14 mouse cellular contexts compared by ENCODE assay signal in the genomic region with DNA sequence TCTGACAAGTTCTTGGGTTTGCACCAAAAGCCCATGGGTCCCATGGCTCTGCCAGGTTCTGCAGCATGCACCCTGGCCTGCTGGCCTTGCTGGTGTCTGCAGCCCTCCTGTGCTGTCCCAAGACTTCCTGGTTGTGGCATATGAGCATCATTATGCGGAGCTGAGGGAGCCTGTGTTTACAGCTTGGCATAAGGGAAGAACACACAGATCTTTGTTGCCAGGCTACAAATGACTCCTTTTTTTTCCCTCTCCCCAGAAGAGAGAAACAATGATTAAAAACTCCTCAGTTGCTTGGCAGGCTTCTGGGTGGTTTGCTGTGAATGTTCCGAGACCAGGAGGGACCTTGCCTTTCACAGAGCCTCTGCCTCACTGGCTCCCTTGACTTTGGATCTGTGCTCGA.
DNase-seq lines count a peak whose midpoint lies in the region; ATAC-seq and TF ChIP-seq lines count a peak whose summit lies in the region.
"Had no signal": no experiment of that assay in that cellular context is flagged by ENCODE, and none has a peak within 500 bp of the region (broad histone marks: within the 10 kb centered on the region; RNA-seq: fewer than 3 reads in every experiment).

No protein-coding gene starts in this region.

- H3K9me3 ChIP-seq in midbrain, embryonic 16.5 days (replicated peaks; ENCODE audit: control insufficient read depth, low read length, poor library complexity, severe bottlenecking), result no peaks in the 10 kb centered on the region
- H3K9me3 ChIP-seq in midbrain, embryonic 11.5 days (ENCODE audit: control insufficient read depth, low read length), result no peaks in the 10 kb centered on the region
- no peaks in the 10 kb centered on the region for H3K9me3 ChIP-seq in embryonic facial prominence, embryonic 15.5 days (replicated peaks)
- H3K9me3 ChIP-seq in stomach, embryonic 16.5 days (replicated peaks; ENCODE audit: control insufficient read depth, low read length), result 0 out of 2 replicates have a peak, but pooled peaks cover 3% of the 10 kb centered on the region
- H3K9me3 ChIP-seq: intestine, embryonic 15.5 days had no signal

- TF ChIP-seq CTCF in gastrocnemius, adult 2 months (IDR thresholded peaks at IDR 0.05), result no peak

- H3K4me2 ChIP-seq in midbrain, embryonic 16.5 days (ENCODE audit: low read length), result no peak overlapping the region
- no peak overlapping the region for H3K4me2 ChIP-seq in midbrain, embryonic 11.5 days
- no peak overlapping the region for H3K4me2 ChIP-seq in embryonic facial prominence, embryonic 15.5 days (replicated peaks)
- H3K4me2 ChIP-seq in stomach, embryonic 16.5 days (ENCODE audit: low read depth, low read length), result no peak overlapping the region
- H3K4me2 ChIP-seq: intestine, embryonic 15.5 days; liver, embryonic 11.5 days had no signal

- H3K4me3 ChIP-seq in midbrain, embryonic 16.5 days (ENCODE audit: low read depth, low read length), result no peak overlapping the region
- no peak overlapping the region for H3K4me3 ChIP-seq in midbrain, embryonic 11.5 days (ENCODE audit: low read depth, low read length)
- H3K4me3 ChIP-seq in embryonic facial prominence, embryonic 15.5 days (replicated peaks), result no peak overlapping the region
- H3K4me3 ChIP-seq in stomach, embryonic 16.5 days (replicated peaks; ENCODE audit: low read length), result no peak overlapping the region
- no peak overlapping the region for H3K4me3 ChIP-seq in gastrocnemius, adult 2 months
- H3K4me3 ChIP-seq: intestine, embryonic 15.5 days had no signal

- peak; percentile 10 to 57 for DNase-seq in layer of hippocampus, adult 18-20 months (ENCODE audit: low spot score in 2 of 2)
- no peak for DNase-seq in layer of hippocampus, postnatal 10 days (ENCODE audit: low spot score in 2 of 2)
- no peak for DNase-seq in midbrain, embryonic 11.5 days (ENCODE audit: low spot score, missing footprints)
- no peak for DNase-seq in gastrocnemius, adult 2 months
- DNase-seq: adrenal gland, postnatal 36 days; cerebellum, postnatal 36 days; kidney, postnatal 10 days; right cerebral cortex, postnatal 25 days had no signal

- H3K27me3 ChIP-seq in midbrain, embryonic 16.5 days (ENCODE audit: control insufficient read depth, insufficient read depth, low read depth, low read length), result no peaks in the 10 kb centered on the region
- no peaks in the 10 kb centered on the region for H3K27me3 ChIP-seq in midbrain, embryonic 11.5 days (ENCODE audit: control insufficient read depth, insufficient read depth, low read length)
- H3K27me3 ChIP-seq in embryonic facial prominence, embryonic 15.5 days, result no peaks in the 10 kb centered on the region
- no peaks in the 10 kb centered on the region for H3K27me3 ChIP-seq in stomach, embryonic 16.5 days (ENCODE audit: control insufficient read depth, insufficient read depth, low read length)
- H3K27me3 ChIP-seq: intestine, embryonic 15.5 days had no signal

- peak overlapping the region; percentile 48; the same call in 1 of the 2 replicates for H3K27ac ChIP-seq in midbrain, embryonic 16.5 days (ENCODE audit: low read length)
- no peak overlapping the region for H3K27ac ChIP-seq in midbrain, embryonic 11.5 days (ENCODE audit: low read depth, low read length)
- 0 out of 2 replicates have a peak overlapping the region, but pooled peaks have one; percentile 23 for H3K27ac ChIP-seq in embryonic facial prominence, embryonic 15.5 days (replicated peaks)
- H3K27ac ChIP-seq in stomach, embryonic 16.5 days (ENCODE audit: low read length), result 0 out of 2 replicates have a peak overlapping the region, but pooled peaks have one; percentile 8
- no peak overlapping the region for H3K27ac ChIP-seq in gastrocnemius, adult 2 months
- H3K27ac ChIP-seq: intestine, embryonic 15.5 days had no signal

- peaks cover 5% of the 10 kb centered on the region for H3K4me1 ChIP-seq in midbrain, embryonic 16.5 days (ENCODE audit: control insufficient read depth, insufficient read depth, low read length)
- no peaks in the 10 kb centered on the region for H3K4me1 ChIP-seq in midbrain, embryonic 11.5 days (ENCODE audit: control insufficient read depth, insufficient read depth, low read length)
- H3K4me1 ChIP-seq in embryonic facial prominence, embryonic 15.5 days, result peaks cover 20% of the 10 kb centered on the region
- H3K4me1 ChIP-seq in stomach, embryonic 16.5 days (ENCODE audit: control insufficient read depth, insufficient read depth, low read length), result peaks cover 14% of the 10 kb centered on the region; the same call in 1 of the 2 replicates

- ATAC-seq in midbrain, embryonic 16.5 days, result no peak
- no peak for ATAC-seq in midbrain, embryonic 11.5 days (ENCODE audit: low FRiP score)
- peak; percentile 79 for ATAC-seq in embryonic facial prominence, embryonic 15.5 days (ENCODE audit: insufficient number of reproducible peaks, low FRiP score, low TSS enrichment, low read depth)
- ATAC-seq in stomach, embryonic 16.5 days (ENCODE audit: insufficient read depth, low FRiP score), result peak; percentile 27; the same call in 1 of the 2 replicates
- ATAC-seq: CD4-positive, CD25-positive, alpha-beta regulatory T cell, adult 4 months; intestine, embryonic 15.5 days had no signal

- H3K36me3 ChIP-seq in midbrain, embryonic 16.5 days (ENCODE audit: control insufficient read depth, insufficient read depth, low read length), result no peaks in the 10 kb centered on the region
- no peaks in the 10 kb centered on the region for H3K36me3 ChIP-seq in midbrain, embryonic 11.5 days (ENCODE audit: control insufficient read depth, insufficient read depth, low read length)
- H3K36me3 ChIP-seq in embryonic facial prominence, embryonic 15.5 days, result no peaks in the 10 kb centered on the region
- no peaks in the 10 kb centered on the region for H3K36me3 ChIP-seq in stomach, embryonic 16.5 days (ENCODE audit: control insufficient read depth, insufficient read depth, low read length)
- H3K36me3 ChIP-seq: intestine, embryonic 15.5 days had no signal

- no peak overlapping the region for H3K9ac ChIP-seq in midbrain, embryonic 16.5 days (ENCODE audit: low read depth, low read length)
- H3K9ac ChIP-seq in midbrain, embryonic 11.5 days (ENCODE audit: low read length), result no peak overlapping the region
- H3K9ac ChIP-seq in embryonic facial prominence, embryonic 15.5 days, result no peak overlapping the region
- H3K9ac ChIP-seq in stomach, embryonic 16.5 days (ENCODE audit: low read length), result no peak overlapping the region
- H3K9ac ChIP-seq: intestine, embryonic 15.5 days had no signal

- 54% methylated on average over 3 of the region's 3 CpGs for WGBS in midbrain, embryonic 16.5 days
- 92% methylated on average over 3 of the region's 3 CpGs for WGBS in midbrain, embryonic 11.5 days
- 58% methylated on average over 3 of the region's 3 CpGs for WGBS in embryonic facial prominence, embryonic 15.5 days
- 64% methylated on average over 3 of the region's 3 CpGs for WGBS in stomach, embryonic 16.5 days

- intact Hi-C loops in gastrocnemius, adult 2 months (cut with DNase I), result no loop called here

Comparison
In these comparisons a context has a peak if more than half of its experiments do, and no peak if none do; other contexts are left out.
1. DNase-seq: peak in layer of hippocampus, adult 18-20 months (2 of 2); none in layer of hippocampus, postnatal 10 days (0 of 2), midbrain, embryonic 11.5 days (single experiment) and gastrocnemius, adult 2 months (single experiment).
2. H3K27ac ChIP-seq: peak in midbrain, embryonic 16.5 days (single experiment), embryonic facial prominence, embryonic 15.5 days (single experiment) and stomach, embryonic 16.5 days (single experiment); none in midbrain, embryonic 11.5 days (single experiment) and gastrocnemius, adult 2 months (single experiment).
3. ATAC-seq: peak in embryonic facial prominence, embryonic 15.5 days (single experiment) and stomach, embryonic 16.5 days (single experiment); none in midbrain, embryonic 16.5 days (single experiment) and midbrain, embryonic 11.5 days (single experiment).